28 mouse cellular contexts compared by ENCODE assay signal in genomic region chr12:29932951-29933350, GRCm38 (mm10). TPM values are rescaled to one million over a fixed set of nuclear protein-coding genes. Genes with fewer than 3 reads are reported as not detected.
DNase-seq lines count a peak whose midpoint lies in the region; ATAC-seq and TF ChIP-seq lines count a peak whose summit lies in the region.
"Had no signal": no experiment of that assay in that cellular context is flagged by ENCODE, and none has a peak within 500 bp of the region (broad histone marks: within the 10 kb centered on the region; RNA-seq: fewer than 3 reads in every experiment).

No protein-coding gene starts in this region.

- H3K27ac ChIP-seq in left cerebral cortex, adult 2 months, result peak overlapping the region; percentile 86; the same call in 1 of the 2 replicates
- H3K27ac ChIP-seq in thymus, adult 2 months (ENCODE audit: control insufficient read depth, insufficient read depth, low read length), result no peak overlapping the region
- H3K27ac ChIP-seq: embryonic facial prominence, embryonic 12.5 days; embryonic facial prominence, embryonic 15.5 days; heart, adult 2 months; heart, embryonic 10.5 days; heart, embryonic 13.5 days; hindbrain, embryonic 14.5 days; hindbrain, postnatal 0 days had no signal

- no peaks in the 10 kb centered on the region for H3K4me1 ChIP-seq in thymus, adult 2 months (replicated peaks; ENCODE audit: control insufficient read depth, insufficient read depth, low read length)
- H3K4me1 ChIP-seq: embryonic facial prominence, embryonic 12.5 days had no signal

- no peak for TF ChIP-seq CTCF in left cerebral cortex, adult 2 months (IDR thresholded peaks at IDR 0.05)
- TF ChIP-seq CTCF in thymus, adult 2 months (IDR thresholded peaks at IDR 0.05; ENCODE audit: borderline replicate concordance, control insufficient read depth, extremely low read depth, insufficient read depth, low read length, poor library complexity), result no peak

- no peak overlapping the region for H3K4me3 ChIP-seq in left cerebral cortex, adult 2 months
- H3K4me3 ChIP-seq in thymus, adult 2 months (ENCODE audit: control insufficient read depth, insufficient read depth, low read length), result no peak overlapping the region
- H3K4me3 ChIP-seq: embryonic facial prominence, embryonic 12.5 days; embryonic facial prominence, embryonic 15.5 days; heart, adult 2 months; heart, embryonic 10.5 days; heart, embryonic 13.5 days had no signal

- H3K27me3 ChIP-seq in thymus, adult 2 months (ENCODE audit: control insufficient read depth, insufficient read depth, low read length), result no peaks in the 10 kb centered on the region
- H3K27me3 ChIP-seq: embryonic facial prominence, embryonic 12.5 days; embryonic facial prominence, embryonic 15.5 days; heart, embryonic 13.5 days had no signal

- no peak for TF ChIP-seq POLR2A in thymus, adult 2 months (IDR thresholded peaks at IDR 0.05; ENCODE audit: control insufficient read depth, extremely low read depth, insufficient read depth, low read length, poor library complexity)

- no peak for ATAC-seq in megakaryocyte progenitor cell, adult 5-6 weeks (replicated peaks; ENCODE audit: poor library complexity)
- ATAC-seq: forebrain, embryonic 14.5 days; forebrain, postnatal 0 days; hindbrain, postnatal 0 days; inflammation-experienced regulatory T-cells, adult 6 months had no signal

- intact Hi-C loops in left cerebral cortex, adult 2 months (cut with DNase I), result no loop called here
- intact Hi-C loops in left cerebral cortex, postnatal 10 days (cut with DNase I), result no loop called here

- no peak for DNase-seq in left cerebral cortex, adult 2 months (ENCODE audit: extremely low spot score in 1 of 2, low spot score in 2 of 2)
- no peak for DNase-seq in left cerebral cortex, postnatal 10 days (ENCODE audit: extremely low spot score in 1 of 2, low spot score in 2 of 2)
- peak; percentile 40 to 54 for DNase-seq in right cerebral cortex, adult 2 months (ENCODE audit: low spot score in 2 of 2)
- no peak for DNase-seq in right cerebral cortex, postnatal 14 days
- DNase-seq in R1 (ENCODE audit: low read depth, low spot score), result peak; percentile 15
- no peak for DNase-seq in thymus, adult 2 months
- DNase-seq: adrenal gland, adult 2 months; adrenal gland, postnatal 14 days; cerebellum, adult 11-12 months; cerebellum, adult 8-10 months; cerebellum, postnatal 10 days; cerebellum, postnatal 36 days; forebrain, postnatal 0 days; gastrocnemius, postnatal 10 days; gastrocnemius, postnatal 36 days; heart, adult 2 months; heart, postnatal 14 days; heart, postnatal 4 days had no signal

- no peaks in the 10 kb centered on the region for H3K36me3 ChIP-seq in thymus, adult 2 months (ENCODE audit: control insufficient read depth, insufficient read depth, low read length)
- H3K36me3 ChIP-seq: embryonic facial prominence, embryonic 12.5 days; embryonic facial prominence, embryonic 15.5 days; heart, embryonic 10.5 days; heart, embryonic 13.5 days had no signal

- WGBS in thymus, adult 2 months, result 98% methylated on average over 1 of the region's 1 CpGs

RNA-seq across cellular contexts. Expression of gene Pxdn, which starts 4.5 kb away (rescaled TPM):
- 10 to 100 TPM; 51.7 to 61.5 TPM for total RNA-seq in left cerebral cortex, adult 2 months (2021)
- 10 to 100 TPM; 46.3 to 49.9 TPM for total RNA-seq in left cerebral cortex, postnatal 10 days (2021)
- polyA plus RNA-seq in thymus, adult 2 months (2012; rRNA removed), result 13.0 and 17.2 TPM in 2 replicates
- not detected in 2 replicates for total RNA-seq in megakaryocyte progenitor cell, adult 5-6 weeks (2015)
- not detected in 2 replicates for total RNA-seq in megakaryocyte progenitor cell, adult 5-6 weeks (2017)
- total RNA-seq: granulocyte monocyte progenitor cell, adult 5-6 weeks had no signal
- polyA plus RNA-seq: inflammation-experienced regulatory T-cells, adult 6 months had no signal

Comparison
In these comparisons a context has a peak if more than half of its experiments do, and no peak if none do; other contexts are left out.
1. DNase-seq: peak in right cerebral cortex, adult 2 months (2 of 2) and R1 (single experiment); none in left cerebral cortex, adult 2 months (0 of 2), left cerebral cortex, postnatal 10 days (0 of 2), right cerebral cortex, postnatal 14 days (single experiment) and thymus, adult 2 months (single experiment).
2. RNA of gene Pxdn, which starts 4.5 kb away (total RNA-seq): 51.7 to 61.5 TPM in left cerebral cortex, adult 2 months and 46.3 to 49.9 TPM in left cerebral cortex, postnatal 10 days; not detected in megakaryocyte progenitor cell, adult 5-6 weeks; every median in the first group is over 10 times any median in the second.